Mouse (Mus musculus) hindbrain, embryonic 15.5 days (tissue): Measurements from ENCODE around the gene Rbpms2. TPM values are rescaled to one million over a fixed set of nuclear protein-coding genes. Genes with fewer than 3 reads are reported as not detected.
A peak's percentile ranks its signal among the peaks of the same experiment; 100 is the strongest.

Source experiments
- ATAC-seq: fragments of 200-750 bp; cut with Nextera tagmentation; 2 replicates; pipeline ENCODE4 v1.8.0; 2017; ENCODE audit warnings: low read depth, moderate number of reproducible peaks, moderate TSS enrichment; ENCODE audit not compliant: low FRiP score
- H3K27ac ChIP-seq: fragments of 300-500 bp; sonication (generic); replicated peaks from 2 replicates; pipeline ENCODE4 v1.5.1; 2015; ENCODE audit warnings: mild to moderate bottlenecking, inconsistent platforms
- H3K27me3 ChIP-seq: fragments of 300-500 bp; sonication (generic); 2 replicates; pipeline ENCODE4 v1.6.1; 2015; ENCODE audit warnings: control low read depth, inconsistent platforms
- H3K36me3 ChIP-seq: fragments of 300-500 bp; sonication (generic); 2 replicates; pipeline ENCODE4 v1.6.1; 2015; ENCODE audit warnings: control low read depth, inconsistent platforms
- H3K4me1 ChIP-seq: fragments of 300-500 bp; sonication (generic); replicated peaks from 2 replicates; pipeline ENCODE4 v1.6.1; 2015; ENCODE audit warnings: control low read depth, inconsistent platforms
- H3K4me2 ChIP-seq: fragments of 300-500 bp; sonication (generic); 2 replicates; pipeline ENCODE4 v1.6.1; 2015; ENCODE audit warnings: moderate library complexity, mild to moderate bottlenecking, inconsistent platforms
- H3K4me3 ChIP-seq: fragments of 300-500 bp; sonication (generic); 2 replicates; pipeline ENCODE4 v1.5.1; 2015; ENCODE audit warnings: mild to moderate bottlenecking, inconsistent platforms
- H3K9ac ChIP-seq: fragments of 300-500 bp; sonication (generic); 2 replicates; pipeline ENCODE4 v1.6.1; 2015; ENCODE audit warnings: inconsistent platforms
- H3K9me3 ChIP-seq: fragments of 300-500 bp; sonication (generic); 2 replicates; pipeline ENCODE4 v1.6.1; 2016; ENCODE audit warnings: control low read depth, inconsistent platforms
- WGBS: fragments of 180-500 bp; shearing (Covaris S2); methylation state at CpG from one replicate; pipeline ENCODE4 v1.1.7; 2015; 5-methylcytosine and 5-hydroxymethylcytosine counted together
- polyA plus RNA-seq: library from polyadenylated mRNA; unstranded; fragments of >200 nt; fragmentation: Nextera tagmentation; extraction: Ambion mirVana; gene quantifications from 2 replicates; pipeline ENCODE4 v1.2.1, GENCODE M21; 2015

Gene Rbpms2
- polyA plus RNA-seq, 1 experiment from 2014 or later, result 4.9 TPM

DNA sequence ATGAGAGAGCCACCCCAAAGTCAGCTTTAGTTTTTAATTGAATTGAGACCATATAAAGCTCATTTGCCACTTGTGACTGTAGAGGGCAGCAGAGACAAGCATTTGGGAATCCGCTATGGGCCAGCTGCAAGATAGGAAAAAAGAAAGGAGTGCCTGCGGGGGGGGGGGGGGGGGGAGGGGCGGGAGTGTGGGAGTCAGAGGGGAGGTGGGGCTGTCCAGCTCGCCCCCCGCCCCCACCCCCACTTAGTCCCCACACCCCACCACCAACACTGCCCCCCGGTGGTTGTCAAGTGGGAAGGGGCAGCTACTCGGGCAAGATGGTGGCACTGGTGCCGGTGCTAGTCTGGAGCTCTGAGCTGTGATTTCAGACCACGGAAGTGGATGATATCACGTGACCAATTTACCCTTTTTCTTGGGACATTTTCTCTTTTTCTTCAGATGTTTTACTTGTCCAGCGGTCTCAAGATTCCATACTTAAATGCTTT is 30.6 kb upstream of the Rbpms2 start:
- Histone ChIP-seq H3K4me3 (no peak overlapping the region), H3K4me2 (0 out of 2 replicates have a peak overlapping the region, but pooled peaks have one; percentile 19), H3K36me3 (no peaks in the 10 kb centered on the region), H3K9ac (no peak overlapping the region), H3K9me3 (no peaks in the 10 kb centered on the region), H3K27ac (no peak overlapping the region), H3K4me1 (no peaks in the 10 kb centered on the region), H3K27me3 (no peaks in the 10 kb centered on the region)
- ATAC-seq, result no peak
- 49% methylated on average over 8 of the region's 11 CpGs for WGBS

DNA sequence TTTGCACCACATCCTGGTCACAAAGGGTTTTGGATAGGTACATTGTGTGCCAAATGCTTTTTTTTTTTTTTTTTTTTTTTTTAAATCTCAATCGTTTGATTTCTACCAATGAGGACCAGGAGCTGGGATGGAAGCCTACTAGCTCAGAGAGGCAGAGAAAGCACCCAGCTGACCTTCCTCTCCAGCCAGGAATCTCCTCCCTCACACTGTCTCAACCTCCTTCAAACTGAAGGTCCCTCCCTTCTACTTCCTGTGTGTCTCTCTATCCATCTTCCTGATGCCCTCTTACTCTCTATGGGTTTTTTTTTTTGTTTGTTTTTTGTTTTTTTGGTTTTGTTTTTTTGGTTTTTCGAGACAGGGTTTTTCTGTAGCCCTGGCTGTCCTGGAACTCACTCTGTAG is 28.5 kb upstream of the Rbpms2 start:
- Histone ChIP-seq H3K9ac (no peak overlapping the region), H3K27ac (no peak overlapping the region), H3K27me3 (no peaks in the 10 kb centered on the region), H3K4me2 (no peak overlapping the region), H3K4me3 (no peak overlapping the region), H3K9me3 (no peaks in the 10 kb centered on the region), H3K36me3 (no peaks in the 10 kb centered on the region), H3K4me1 (peaks cover 6% of the 10 kb centered on the region)
- WGBS, result 85% methylated on average over 2 of the region's 2 CpGs
- ATAC-seq, result no peak

DNA sequence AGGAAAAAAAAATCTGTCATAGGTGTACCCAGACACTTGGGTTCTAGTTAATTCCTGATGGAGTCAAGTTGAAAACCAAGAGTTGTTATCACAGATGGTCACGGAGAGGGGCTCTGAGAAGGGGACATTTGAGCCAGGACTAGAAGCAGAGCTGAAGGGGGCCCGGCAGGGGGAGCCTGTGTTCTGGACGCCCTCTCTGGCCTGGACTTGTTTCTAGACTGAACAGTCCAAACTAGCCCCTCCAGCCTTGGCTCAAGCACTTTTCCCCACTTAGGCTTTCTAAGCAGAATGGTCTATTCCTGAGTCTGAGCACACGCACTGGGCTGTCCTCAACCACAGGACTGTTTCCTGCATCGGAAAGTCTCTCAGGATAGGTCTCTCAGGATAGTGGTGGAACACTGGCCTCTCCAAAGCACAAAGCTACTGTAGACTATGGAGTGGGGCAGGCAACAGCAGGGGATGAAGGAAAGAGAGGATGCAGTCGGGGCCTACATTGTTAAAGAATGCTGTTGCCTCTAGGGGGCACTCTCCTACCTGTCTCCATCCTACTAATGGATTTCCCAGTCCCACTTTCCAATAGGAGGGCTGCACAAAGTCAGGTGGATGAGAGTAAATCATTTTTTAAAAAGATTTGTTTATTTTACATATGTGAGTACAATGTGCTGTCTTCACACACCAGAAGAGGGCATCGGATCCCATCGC is 25.9 kb upstream of the Rbpms2 start:
- Histone ChIP-seq H3K4me1 (peaks cover 6% of the 10 kb centered on the region), H3K4me3 (no peak overlapping the region), H3K4me2 (no peak overlapping the region), H3K36me3 (no peaks in the 10 kb centered on the region), H3K9me3 (no peaks in the 10 kb centered on the region), H3K9ac (no peak overlapping the region), H3K27ac (no peak overlapping the region), H3K27me3 (no peaks in the 10 kb centered on the region)
- no peak for ATAC-seq
- 53% methylated on average over 8 of the region's 8 CpGs for WGBS

DNA sequence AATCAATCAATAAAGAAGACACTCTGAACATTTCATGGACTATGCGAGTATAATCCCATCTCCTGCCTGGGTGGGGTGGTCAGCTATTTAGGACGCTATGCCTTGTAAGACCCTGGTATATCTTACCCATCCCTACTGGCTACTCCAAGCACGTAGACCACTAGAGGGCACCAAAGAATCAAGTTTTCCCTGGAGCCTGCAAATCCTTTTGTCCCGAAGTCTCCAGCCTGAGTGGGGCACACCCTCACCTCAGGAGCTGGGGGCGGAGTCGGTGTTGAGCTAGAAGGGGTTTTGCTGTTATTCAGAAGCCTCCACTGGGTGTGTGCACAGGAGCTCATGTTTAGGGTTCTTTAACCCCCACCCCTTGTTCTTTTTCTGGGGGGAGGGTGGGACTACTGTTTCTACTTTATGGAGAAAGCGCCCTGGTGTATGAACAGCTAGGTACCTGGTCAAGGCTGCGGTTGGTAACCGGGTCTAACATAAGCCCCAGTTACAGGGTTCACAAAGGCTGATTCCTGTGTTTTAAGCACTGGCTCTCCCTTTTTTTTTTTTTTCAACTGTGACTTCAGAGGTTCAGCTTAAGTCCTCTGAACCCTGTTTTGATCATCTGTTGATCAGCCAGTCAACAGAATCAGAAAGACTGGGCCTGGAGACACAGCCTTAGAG is 23.8 kb upstream of the Rbpms2 start:
- WGBS, result 6% methylated on average over 9 of the region's 9 CpGs
- Histone ChIP-seq H3K4me3 (peak overlapping the region; percentile 28), H3K9ac (peak overlapping the region; percentile 40; the same call in 1 of the 2 replicates), H3K4me1 (peaks cover 6% of the 10 kb centered on the region), H3K4me2 (peak overlapping the region; percentile 60), H3K36me3 (no peaks in the 10 kb centered on the region), H3K27ac (no peak overlapping the region), H3K27me3 (no peaks in the 10 kb centered on the region), H3K9me3 (no peaks in the 10 kb centered on the region)
- ATAC-seq, result peak; percentile 73; the same call in 1 of the 2 replicates

DNA sequence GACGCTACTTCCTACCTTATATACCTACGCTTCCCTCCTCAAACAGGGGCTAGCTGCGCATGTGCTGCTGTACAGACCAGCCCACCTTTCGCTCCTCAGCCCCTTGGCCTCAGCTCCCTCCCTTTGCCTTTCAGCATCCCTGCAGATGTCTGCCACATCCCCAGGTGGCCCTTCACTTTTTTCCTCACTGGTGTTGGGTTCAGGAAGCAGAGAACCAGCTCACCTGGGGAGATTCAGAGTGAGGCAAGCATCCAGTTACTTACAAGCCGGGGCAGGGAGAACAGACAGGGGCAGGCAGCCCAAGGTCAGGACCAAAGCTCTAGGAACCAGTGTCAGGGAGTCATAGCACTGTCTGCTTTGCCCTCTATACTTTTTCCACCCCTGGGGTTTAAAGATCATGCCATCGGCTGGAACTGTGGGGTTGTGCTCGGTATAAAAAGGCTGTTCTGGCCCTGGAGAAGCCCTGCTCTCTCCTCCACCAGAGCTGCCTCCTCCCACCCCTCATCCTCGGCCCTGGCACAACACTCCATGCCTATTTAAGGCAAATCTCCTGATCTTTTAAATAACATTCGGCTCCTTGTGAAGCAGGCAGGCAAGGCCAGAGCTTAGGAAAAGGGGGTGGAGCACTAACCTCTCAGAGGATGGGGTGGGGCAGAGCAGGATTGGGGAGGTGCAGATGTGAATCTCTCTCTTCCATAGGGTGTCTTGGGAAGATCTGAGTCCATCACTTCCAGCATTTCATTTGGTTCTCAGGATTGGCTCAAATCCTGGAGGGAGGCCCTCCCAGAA is 22.9 kb upstream of the Rbpms2 start:
- Histone ChIP-seq H3K4me2 (no peak overlapping the region), H3K27me3 (no peaks in the 10 kb centered on the region), H3K36me3 (no peaks in the 10 kb centered on the region), H3K4me3 (no peak overlapping the region), H3K4me1 (peaks cover 6% of the 10 kb centered on the region), H3K9me3 (no peaks in the 10 kb centered on the region), H3K9ac (no peak overlapping the region), H3K27ac (no peak overlapping the region)
- no peak for ATAC-seq
- 47% methylated on average over 9 of the region's 9 CpGs for WGBS

DNA sequence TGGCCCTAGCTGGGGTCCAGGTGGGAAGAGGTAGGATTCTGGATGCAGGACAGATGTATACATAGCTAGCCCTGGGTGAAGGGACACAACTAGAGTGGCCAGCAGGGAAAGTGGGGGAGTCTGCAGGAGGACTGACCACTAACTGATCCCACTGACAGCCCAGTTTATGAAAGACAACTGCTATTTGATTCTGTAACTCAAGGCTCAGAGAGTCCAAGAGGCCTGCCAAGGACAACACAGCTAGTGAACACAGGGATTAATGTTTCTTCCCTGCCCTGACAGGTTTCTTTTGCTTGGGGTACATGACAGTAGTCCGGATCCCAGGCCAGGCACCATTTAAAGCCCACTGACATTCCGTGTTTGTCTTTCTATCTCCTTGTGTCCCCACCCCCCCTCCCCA is 22.3 kb upstream of the Rbpms2 start:
- H3K36me3 ChIP-seq, result no peaks in the 10 kb centered on the region
- H3K27me3 ChIP-seq, result no peaks in the 10 kb centered on the region
- H3K9me3 ChIP-seq, result no peaks in the 10 kb centered on the region
- no peak overlapping the region for H3K9ac ChIP-seq
- ATAC-seq, result no peak
- no peak overlapping the region for H3K4me3 ChIP-seq
- WGBS, result 56% methylated on average over 2 of the region's 2 CpGs
- no peak overlapping the region for H3K4me2 ChIP-seq
- H3K27ac ChIP-seq, result no peak overlapping the region
- peaks cover 6% of the 10 kb centered on the region for H3K4me1 ChIP-seq

DNA sequence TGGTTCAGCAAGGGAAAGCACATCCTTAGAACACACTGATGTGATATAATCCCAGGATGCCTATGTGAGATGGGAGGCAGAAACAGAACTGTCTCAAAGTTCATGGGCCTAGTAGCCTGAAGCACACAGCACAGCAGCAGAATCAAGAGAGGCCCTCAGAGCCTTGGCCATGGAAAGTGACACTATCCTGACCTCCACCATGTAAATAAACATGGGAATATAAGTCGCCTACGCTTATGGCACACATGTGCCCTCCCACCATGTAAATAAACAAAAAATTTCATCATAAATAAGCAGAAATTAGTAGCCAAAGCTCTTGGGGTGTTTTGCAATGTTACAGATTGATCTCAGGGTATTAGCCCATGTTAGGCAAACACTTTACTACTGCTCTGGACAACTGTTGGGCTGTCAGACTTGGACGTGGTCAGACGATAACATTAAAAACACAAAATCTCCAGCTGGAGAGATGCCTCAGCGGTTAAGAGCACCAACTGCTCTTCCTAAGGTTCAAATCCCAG is 17.4 kb upstream of the Rbpms2 start:
- Histone ChIP-seq H3K36me3 (no peaks in the 10 kb centered on the region), H3K27me3 (no peaks in the 10 kb centered on the region), H3K4me1 (no peaks in the 10 kb centered on the region)

DNA sequence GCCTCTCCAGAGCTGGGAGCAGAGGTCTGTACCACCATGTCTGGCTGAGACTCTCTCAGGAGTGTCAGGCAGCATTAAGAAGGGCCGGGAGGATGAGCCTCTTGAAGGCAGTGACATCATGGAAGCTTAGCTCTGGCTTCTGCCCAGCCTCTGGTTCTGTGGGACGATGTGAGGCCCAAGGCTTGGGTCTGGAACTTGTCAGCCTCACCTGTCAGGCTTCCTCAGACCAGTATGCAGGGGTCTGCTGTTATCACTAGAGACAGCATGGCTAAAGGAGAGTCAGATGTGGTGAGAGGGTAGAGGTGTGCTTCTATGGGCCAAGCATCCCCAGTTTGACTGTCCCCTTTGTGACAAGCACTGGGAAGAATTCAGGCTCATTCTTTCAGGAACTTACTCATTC is 16.4 kb upstream of the Rbpms2 start:
- no peak overlapping the region for H3K9ac ChIP-seq
- H3K4me3 ChIP-seq, result no peak overlapping the region
- no peak for ATAC-seq
- H3K4me2 ChIP-seq, result no peak overlapping the region
- H3K27ac ChIP-seq, result no peak overlapping the region
- H3K4me1 ChIP-seq, result no peaks in the 10 kb centered on the region
- no peaks in the 10 kb centered on the region for H3K9me3 ChIP-seq
- no peaks in the 10 kb centered on the region for H3K27me3 ChIP-seq
- no peaks in the 10 kb centered on the region for H3K36me3 ChIP-seq
- WGBS, result 64% methylated on average over 2 of the region's 2 CpGs

More for the DNA sequence above, 17.4 kb upstream of the Rbpms2 start:
- no peak for ATAC-seq
- no peak overlapping the region for H3K4me3 ChIP-seq
- no peak overlapping the region for H3K4me2 ChIP-seq
- WGBS, result 91% methylated on average over 5 of the region's 5 CpGs
- H3K9ac ChIP-seq, result no peak overlapping the region
- H3K9me3 ChIP-seq, result no peaks in the 10 kb centered on the region
- H3K27ac ChIP-seq, result no peak overlapping the region

DNA sequence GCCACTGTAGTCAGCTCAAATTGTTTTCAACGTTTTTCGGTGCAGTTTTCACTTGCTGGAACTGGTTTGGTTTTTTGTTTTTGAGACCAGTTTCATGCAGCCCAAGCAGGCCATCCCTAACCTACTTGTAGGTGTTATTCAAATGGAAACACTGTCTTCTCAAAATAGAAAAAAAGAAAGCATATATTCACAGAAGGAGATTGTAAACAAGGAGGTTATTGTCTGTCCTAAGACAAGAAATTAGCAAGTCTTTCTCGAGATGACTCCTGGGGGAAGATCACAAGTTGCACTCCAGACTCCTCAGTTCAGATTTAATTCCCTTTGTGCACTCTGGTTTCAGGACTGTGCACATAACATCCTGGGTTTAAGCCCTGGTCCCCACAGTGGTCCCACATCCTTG is 10.1 kb upstream of the Rbpms2 start:
- ATAC-seq, result no peak
- no peaks in the 10 kb centered on the region for H3K9me3 ChIP-seq
- H3K4me2 ChIP-seq, result no peak overlapping the region
- no peaks in the 10 kb centered on the region for H3K27me3 ChIP-seq
- 64% methylated on average over 3 of the region's 3 CpGs for whole genome bisulfite sequencing
- no peaks in the 10 kb centered on the region for H3K36me3 ChIP-seq
- H3K27ac ChIP-seq, result no peak overlapping the region
- H3K4me3 ChIP-seq, result no peak overlapping the region
- no peaks in the 10 kb centered on the region for H3K4me1 ChIP-seq
- H3K9ac ChIP-seq, result no peak overlapping the region

DNA sequence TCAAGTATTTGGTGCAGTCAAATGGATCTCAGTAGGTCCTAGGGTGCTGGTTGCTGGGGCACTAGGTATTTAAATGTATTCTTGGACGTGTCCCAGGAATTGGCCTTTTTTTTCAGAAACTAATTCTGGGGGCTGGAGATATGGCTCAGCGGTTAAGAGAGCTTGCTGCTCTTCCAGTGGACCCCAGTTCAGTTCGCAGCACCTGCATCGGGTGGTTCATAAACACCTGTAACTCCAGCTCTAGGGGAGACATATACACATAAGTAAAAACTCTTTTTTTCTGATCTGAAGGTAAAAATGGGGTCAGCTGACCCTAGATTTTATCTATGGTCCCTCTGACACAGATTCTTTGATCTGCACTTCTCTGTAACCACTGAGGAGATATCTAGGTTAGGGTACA is 8.3 kb upstream of the Rbpms2 start:
- no peaks in the 10 kb centered on the region for H3K9me3 ChIP-seq
- H3K4me3 ChIP-seq, result no peak overlapping the region
- no peaks in the 10 kb centered on the region for H3K27me3 ChIP-seq
- no peaks in the 10 kb centered on the region for H3K4me1 ChIP-seq
- no peak overlapping the region for H3K9ac ChIP-seq
- H3K36me3 ChIP-seq, result no peaks in the 10 kb centered on the region
- no peak overlapping the region for H3K4me2 ChIP-seq
- H3K27ac ChIP-seq, result no peak overlapping the region
- ATAC-seq, result no peak
- 92% methylated on average over 4 of the region's 4 CpGs for WGBS

DNA sequence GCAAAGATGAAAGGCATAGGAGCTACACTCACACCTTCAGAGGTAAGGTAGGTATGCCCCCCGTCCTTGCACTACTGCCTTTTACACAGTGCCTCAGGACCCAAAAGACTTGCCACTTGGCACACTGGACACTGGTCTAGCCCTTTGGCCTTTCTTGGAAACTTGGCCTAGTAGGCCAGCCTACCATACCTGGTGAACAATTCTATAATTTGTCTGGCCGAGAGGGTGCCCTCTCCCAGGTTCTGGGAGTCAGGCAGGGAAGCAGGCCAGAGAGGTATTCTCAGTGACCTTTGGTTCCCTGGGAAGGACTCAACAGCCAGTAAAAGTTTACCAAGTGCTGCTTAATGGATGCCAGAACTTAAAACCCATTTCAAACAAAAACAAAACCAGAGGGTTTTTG is 7.8 kb upstream of the Rbpms2 start:
- H3K27ac ChIP-seq, result no peak overlapping the region
- WGBS, result 74% methylated on average over 2 of the region's 2 CpGs
- H3K4me1 ChIP-seq, result no peaks in the 10 kb centered on the region
- H3K9ac ChIP-seq, result no peak overlapping the region
- no peak for ATAC-seq
- no peak overlapping the region for H3K4me2 ChIP-seq
- H3K9me3 ChIP-seq, result no peaks in the 10 kb centered on the region
- H3K27me3 ChIP-seq, result no peaks in the 10 kb centered on the region
- no peaks in the 10 kb centered on the region for H3K36me3 ChIP-seq
- no peak overlapping the region for H3K4me3 ChIP-seq

DNA sequence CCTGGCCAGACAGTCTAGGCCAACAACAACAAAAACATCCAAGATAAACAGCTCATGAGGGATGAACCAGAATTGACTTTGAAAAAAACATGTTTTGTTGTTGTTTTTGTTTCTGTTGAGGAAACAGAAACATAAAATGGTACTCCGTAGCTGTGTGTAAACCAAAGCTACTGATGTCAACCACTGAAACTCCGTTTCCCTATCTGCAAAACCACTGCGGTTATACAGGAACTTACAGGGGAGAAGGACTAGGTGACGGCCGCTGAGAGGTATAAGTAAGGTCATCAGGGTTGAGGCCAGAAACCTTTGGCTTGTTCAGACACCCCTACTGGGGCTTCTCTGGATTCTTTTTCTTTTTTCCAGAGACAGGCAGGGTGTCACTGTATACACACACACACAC is 6.6 kb upstream of the Rbpms2 start:
- H3K4me3 ChIP-seq, result no peak overlapping the region
- H3K27ac ChIP-seq, result no peak overlapping the region
- ATAC-seq, result no peak
- H3K4me1 ChIP-seq, result no peaks in the 10 kb centered on the region
- H3K9ac ChIP-seq, result no peak overlapping the region
- peaks cover 4% of the 10 kb centered on the region; the same call in 1 of the 2 replicates for H3K27me3 ChIP-seq
- no peaks in the 10 kb centered on the region for H3K36me3 ChIP-seq
- H3K9me3 ChIP-seq, result no peaks in the 10 kb centered on the region
- WGBS, result 87% methylated on average over 5 of the region's 5 CpGs
- no peak overlapping the region for H3K4me2 ChIP-seq
